Mouse (Mus musculus) spleen, adult 2 months (tissue): ENCODE measurements around the gene Map2k1.

Experiments used
- CTCF ChIP-seq: fragments of 200-500 bp; IDR thresholded peaks from 2 replicates; pipeline ENCODE4 v1.5.1; 2011; ENCODE audit warnings: mild to moderate bottlenecking, inconsistent platforms; ENCODE audit not compliant: insufficient read depth, insufficient read length, insufficient replicate concordance; ENCODE audit errors: extremely low read depth
- POLR2A ChIP-seq: fragments of 200-500 bp; IDR thresholded peaks from 2 replicates; pipeline ENCODE4 v1.6.1; 2011; ENCODE audit warnings: low read depth, low read length, inconsistent platforms

GRCm38 (mm10) chr9:64228972-64229371, 24.5 kb downstream of the Map2k1 start:
- TF ChIP-seq CTCF (no peak), POLR2A (no peak)
